Mouse (Mus musculus) C2C12 (cell line): ENCODE measurements around the gene Arhgef10l.

ENCODE experiments used
- CTCF ChIP-seq: IDR thresholded peaks from one replicate; pipeline ENCODE4 v1.5.1; 2011; ENCODE audit not compliant: control insufficient read depth, insufficient read depth, insufficient read length
- USF1 ChIP-seq: IDR thresholded peaks from one replicate; pipeline ENCODE4 v1.6.1; 2011; ENCODE audit warnings: low read depth, mild to moderate bottlenecking, control low read depth, moderate library complexity

DNA sequence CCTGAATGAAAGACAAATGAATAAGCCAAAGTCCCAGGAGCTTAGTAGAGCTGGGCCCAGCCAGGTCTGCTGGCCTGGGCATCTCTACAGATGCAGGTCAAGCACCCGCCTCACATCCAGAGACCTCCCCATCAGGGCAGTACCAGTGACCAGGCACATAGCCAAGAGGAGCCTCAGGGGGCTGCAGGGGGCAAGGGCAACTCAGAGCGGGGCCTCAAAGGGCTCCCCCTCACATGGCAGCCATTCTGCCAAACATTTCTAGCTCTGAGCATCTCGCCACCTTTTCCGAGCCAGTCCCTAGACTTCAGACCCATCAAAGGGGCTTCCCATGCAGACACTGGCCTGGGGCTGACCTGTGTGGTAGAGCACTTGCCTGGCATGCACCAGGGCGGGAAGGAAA, 27.2 kb downstream of the Arhgef10l start:
- TF ChIP-seq CTCF (no peak), USF1 (no peak)
